Mouse (Mus musculus) natural killer cell, adult 2 months (primary cell): ENCODE data around the gene Olfr773.
"Not testable (repeated sequence)": the region's sequence is repeated elsewhere in the genome, so short reads cannot be mapped to it uniquely, and the experiment has no call there.

Source experiments
- DNase-seq, 2 experiments: peaks; one replicate each; pipeline ENCODE4 v3.0.0; 2022; ENCODE audit warnings: low spot score in 2 of 2

Olfr773 gene

DNA sequence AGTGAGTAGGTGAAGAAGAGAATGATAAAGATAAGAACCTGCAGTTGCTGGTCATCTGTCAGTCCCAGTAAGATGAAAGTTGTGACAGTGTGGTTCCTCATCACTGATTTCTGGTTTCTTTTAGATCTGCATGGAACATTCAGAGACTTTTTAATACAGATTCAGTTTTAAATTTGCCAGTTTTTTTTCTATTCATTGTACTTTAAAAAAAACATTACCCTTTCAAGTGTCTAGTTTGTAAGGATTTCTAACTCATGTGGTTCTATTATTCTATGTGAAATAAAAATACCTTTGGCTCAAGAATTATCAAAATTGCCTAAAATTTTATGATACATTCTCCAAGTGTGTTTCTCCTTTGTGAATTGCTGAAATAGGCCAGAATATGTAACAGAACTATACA, at the start of gene Olfr773:
Gene Olfr773 (minus strand): TSS at position 101 of the 400 bp plus-strand sequence.
- not testable (repeated sequence) for DNase-seq

- DNase-seq: no peak
These were observed 48.7 kb upstream of the Olfr773 start, which contains the start of gene Olfr774 for GRCm38 (mm10) chr10:129235904-129236303. Olfr774 (plus strand) TSS chr10:129236204.

- no peak for DNase-seq
These were observed 43.5 kb upstream of the Olfr773 start for GRCm38 (mm10) chr10:129230737-129231136.

- DNase-seq: not testable (repeated sequence)
These were observed 9.4 kb downstream of the Olfr773 start, which contains the start of gene Olfr772 for GRCm38 (mm10) chr10:129177821-129178220. Olfr772 (minus strand) TSS chr10:129177921.

DNA sequence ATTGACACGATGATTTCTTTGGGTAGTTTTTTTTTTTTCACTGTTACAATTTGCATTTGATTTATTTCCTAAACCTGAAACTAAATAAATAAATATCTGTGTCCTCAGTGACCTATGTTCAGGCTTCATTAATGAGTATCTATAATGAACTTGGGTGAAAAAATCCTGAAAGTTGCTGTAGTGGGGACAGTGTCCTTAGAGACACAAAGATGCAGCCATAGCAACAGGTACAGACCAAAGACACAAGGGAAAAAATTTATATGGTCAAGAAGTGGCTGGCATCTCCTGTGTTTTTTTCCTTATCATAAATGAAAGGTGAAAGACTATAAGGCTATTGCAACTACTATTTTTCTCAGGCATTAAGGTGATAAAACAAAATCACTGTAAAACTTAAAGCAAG, 22.6 kb downstream of the Olfr773 start, which contains the start of gene Olfr771:
Gene Olfr771 (minus strand): TSS at position 101 of the 400 bp plus-strand sequence.
- DNase-seq: no peak

DNA sequence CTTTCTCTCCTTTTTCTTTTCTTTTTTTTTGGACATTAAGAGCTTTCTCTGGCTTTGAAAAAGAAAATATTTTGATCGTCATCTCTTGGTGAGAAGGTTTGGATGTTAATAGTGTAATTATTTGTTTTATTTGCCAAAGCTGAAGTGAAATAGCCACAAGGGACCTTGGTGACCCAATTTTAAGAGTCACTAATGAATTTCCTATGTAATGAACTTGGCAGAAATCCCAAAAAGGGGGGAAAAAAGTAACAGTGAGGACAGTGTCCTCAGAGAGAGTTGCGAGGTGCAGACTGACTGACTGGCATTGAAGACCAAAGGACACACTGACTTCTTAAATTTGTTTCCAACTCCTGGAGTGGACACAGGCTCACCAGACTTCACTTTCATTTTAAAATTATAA, 48.3 kb downstream of the Olfr773 start, which contains the start of gene Olfr770:
Gene Olfr770 (minus strand): TSS at position 101 of the 400 bp plus-strand sequence.
- DNase-seq: no peak
